Mouse (Mus musculus) lung, embryonic 16.5 days (tissue): ENCODE data around the gene Nmd3. TPM values are rescaled to one million over a fixed set of nuclear protein-coding genes. Genes with fewer than 3 reads are reported as not detected.

Experiments
- ATAC-seq: fragments of 200-750 bp; cut with Nextera tagmentation; 2 replicates; pipeline ENCODE4 v1.8.0; 2017; ENCODE audit warnings: low read depth, mild to moderate bottlenecking, moderate library complexity
- H3K27ac ChIP-seq: fragments of 300-500 bp; sonication (generic); 2 replicates; pipeline ENCODE4 v1.5.1; 2014; ENCODE audit warnings: mild to moderate bottlenecking, control low read depth, low read length
- H3K27me3 ChIP-seq: fragments of 300-500 bp; sonication (generic); 2 replicates; pipeline ENCODE4 v1.6.1; 2014; ENCODE audit warnings: low read depth, low read length, mixed read lengths; ENCODE audit not compliant: control insufficient read depth, insufficient read depth
- H3K36me3 ChIP-seq: fragments of 300-500 bp; sonication (generic); 2 replicates; pipeline ENCODE4 v1.6.1; 2014; ENCODE audit warnings: low read length; ENCODE audit not compliant: control insufficient read depth, insufficient read depth
- H3K4me1 ChIP-seq: fragments of 300-500 bp; sonication (generic); replicated peaks from 2 replicates; pipeline ENCODE4 v1.6.1; 2014; ENCODE audit warnings: low read length, mixed read lengths; ENCODE audit not compliant: control insufficient read depth, insufficient read depth
- H3K4me2 ChIP-seq: fragments of 300-500 bp; sonication (generic); 2 replicates; pipeline ENCODE4 v1.6.1; 2014; ENCODE audit warnings: low read depth, low read length, control low read depth
- H3K4me3 ChIP-seq: fragments of 300-500 bp; sonication (generic); 2 replicates; pipeline ENCODE4 v1.5.1; 2014; ENCODE audit warnings: mild to moderate bottlenecking, low read length, control low read depth
- H3K9ac ChIP-seq: fragments of 300-500 bp; sonication (generic); 2 replicates; pipeline ENCODE4 v1.6.1; 2014; ENCODE audit warnings: low read length, control low read depth
- H3K9me3 ChIP-seq: fragments of 300-500 bp; sonication (generic); 2 replicates; pipeline ENCODE4 v1.6.1; 2016; ENCODE audit warnings: low read length; ENCODE audit not compliant: control insufficient read depth
- WGBS: fragments of 180-500 bp; shearing (Covaris S2); extraction: QIAGEN DNeasy Blood & Tissue Kit; methylation state at CpG from one replicate; pipeline ENCODE4 v1.1.7; 2014; 5-methylcytosine and 5-hydroxymethylcytosine counted together
- polyA plus RNA-seq: library from polyadenylated mRNA; unstranded; fragments of >200 nt; fragmentation: Nextera tagmentation; extraction: Ambion mirVana; gene quantifications from 2 replicates; pipeline ENCODE4 v1.2.1, GENCODE M21; 2015

The Nmd3 gene
- polyA plus RNA-seq, 1 experiment from 2014 or later = 114 TPM

- WGBS = 83% methylated on average over 1 of the region's 1 CpGs
- no peak overlapping the region for H3K4me3 ChIP-seq
- H3K4me1 ChIP-seq = no peaks in the 10 kb centered on the region
- no peak overlapping the region for H3K27ac ChIP-seq
- H3K27me3 ChIP-seq = no peaks in the 10 kb centered on the region
- no peaks in the 10 kb centered on the region for H3K9me3 ChIP-seq
- ATAC-seq = no peak
- H3K36me3 ChIP-seq = peaks cover 13% of the 10 kb centered on the region
- no peak overlapping the region for H3K4me2 ChIP-seq
- no peak overlapping the region for H3K9ac ChIP-seq
Observed at GRCm38 (mm10) chr3:69757456-69757855, 35.7 kb downstream of the Nmd3 start.

DNA sequence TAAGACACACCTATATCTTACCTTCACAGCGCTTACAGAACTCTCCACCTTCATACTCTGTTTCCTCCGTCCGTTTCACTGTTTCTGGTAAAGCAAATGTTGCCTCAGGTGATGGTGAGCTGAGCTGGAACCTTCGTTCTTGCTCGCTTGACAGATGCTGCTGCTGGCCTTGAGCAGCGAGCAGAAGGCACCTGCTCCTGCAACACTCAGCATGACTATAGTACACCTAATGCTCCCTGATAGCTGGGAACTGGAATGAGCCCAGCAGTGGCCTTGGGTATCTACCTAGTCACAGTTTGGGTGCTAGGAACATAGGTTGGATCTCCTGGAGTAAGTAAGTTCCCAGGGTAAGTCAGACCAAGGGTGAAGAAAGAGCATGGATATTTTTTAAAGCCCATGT is 38.3 kb downstream of the Nmd3 start:
- no peak for ATAC-seq
- WGBS = 90% methylated on average over 6 of the region's 6 CpGs
- peaks cover 10% of the 10 kb centered on the region; the same call in 1 of the 2 replicates for H3K36me3 ChIP-seq

DNA sequence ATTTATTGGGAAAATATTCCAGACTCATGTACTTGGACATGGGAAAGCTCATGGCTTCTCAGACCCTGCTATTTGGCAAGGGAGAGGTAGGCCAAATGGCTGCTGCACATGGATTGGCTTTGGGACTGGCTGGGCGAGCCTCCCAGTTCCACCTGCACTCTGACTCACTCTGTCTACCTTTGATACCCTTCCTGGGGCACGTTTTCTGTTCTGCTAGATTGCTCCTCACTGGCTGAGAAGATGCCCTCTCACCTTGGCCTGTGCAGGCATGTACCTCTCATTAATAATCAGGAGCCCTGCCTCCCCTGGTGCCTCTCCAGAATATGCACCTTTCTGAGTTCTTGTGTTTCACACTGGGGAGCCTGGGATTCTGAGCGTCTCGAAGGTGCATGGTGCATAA is 39.4 kb downstream of the Nmd3 start:
- Histone ChIP-seq H3K9me3 (no peaks in the 10 kb centered on the region), H3K4me3 (no peak overlapping the region), H3K36me3 (peaks cover 8% of the 10 kb centered on the region), H3K27ac (no peak overlapping the region), H3K4me2 (no peak overlapping the region), H3K27me3 (no peaks in the 10 kb centered on the region), H3K9ac (no peak overlapping the region), H3K4me1 (no peaks in the 10 kb centered on the region)
- WGBS = 87% methylated on average over 4 of the region's 4 CpGs
- ATAC-seq = no peak

More for the DNA sequence above, 38.3 kb downstream of the Nmd3 start:
- Histone ChIP-seq H3K4me2 (no peak overlapping the region), H3K27me3 (no peaks in the 10 kb centered on the region), H3K4me1 (no peaks in the 10 kb centered on the region), H3K9me3 (no peaks in the 10 kb centered on the region), H3K27ac (no peak overlapping the region), H3K4me3 (no peak overlapping the region), H3K9ac (no peak overlapping the region)

- ATAC-seq = peak; percentile 60
- no peak overlapping the region for H3K9ac ChIP-seq
- H3K4me1 ChIP-seq = no peaks in the 10 kb centered on the region
- H3K27me3 ChIP-seq = no peaks in the 10 kb centered on the region
- no peaks in the 10 kb centered on the region for H3K9me3 ChIP-seq
- no peak overlapping the region for H3K4me3 ChIP-seq
- no peak overlapping the region for H3K4me2 ChIP-seq
- no peak overlapping the region for H3K27ac ChIP-seq
- H3K36me3 ChIP-seq = peaks cover 8% of the 10 kb centered on the region
- WGBS = 43% methylated on average over 6 of the region's 6 CpGs
Observed at GRCm38 (mm10) chr3:69762838-69763368, 41.1 kb downstream of the Nmd3 start.

DNA sequence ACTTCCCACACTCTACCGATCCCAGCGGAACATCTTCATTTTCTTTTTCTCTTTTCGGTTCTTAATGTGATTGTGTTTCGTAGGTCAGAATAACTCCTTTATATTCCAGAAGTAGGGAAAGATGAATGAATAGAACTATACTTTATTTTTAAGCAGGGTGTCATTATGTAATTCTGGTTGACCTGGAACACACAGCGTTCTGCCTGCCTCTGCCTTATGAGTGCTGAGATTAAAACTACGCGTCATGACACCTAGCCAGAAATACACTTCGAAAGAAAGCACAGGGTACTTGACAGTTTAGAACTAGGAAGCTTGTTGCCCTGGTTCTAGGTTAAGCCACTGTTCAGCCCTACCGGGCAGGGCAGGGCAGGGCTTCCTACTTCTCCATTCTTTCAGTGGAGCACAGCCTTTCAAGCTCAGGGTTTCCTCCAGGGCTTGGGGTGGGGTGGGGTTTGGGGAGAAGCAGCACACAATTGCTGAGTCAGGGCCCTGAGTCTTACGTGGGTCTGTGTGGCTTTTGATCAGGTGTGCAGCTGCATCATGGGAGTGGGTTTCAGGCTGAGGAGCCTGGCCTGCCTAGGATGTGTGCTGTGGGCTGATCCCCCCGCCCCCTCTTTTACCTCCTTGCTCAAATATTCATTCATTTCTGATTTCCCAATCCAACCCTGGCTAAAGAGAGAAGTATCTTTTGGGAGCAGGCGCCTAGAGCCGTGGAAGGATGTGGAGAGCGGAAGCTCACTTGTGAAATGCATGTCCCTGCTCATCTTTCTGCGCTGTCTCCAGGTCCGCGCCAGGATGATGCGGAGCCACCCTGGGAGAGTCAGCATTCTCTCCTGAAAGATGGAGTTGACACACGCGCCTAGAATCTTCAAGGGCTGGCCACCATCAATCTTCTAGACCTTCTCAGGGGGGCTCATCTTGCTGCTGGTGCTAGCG is 42.1 kb downstream of the Nmd3 start:
- Histone ChIP-seq H3K9ac (no peak overlapping the region), H3K27me3 (no peaks in the 10 kb centered on the region), H3K4me3 (no peak overlapping the region), H3K4me2 (no peak overlapping the region), H3K4me1 (no peaks in the 10 kb centered on the region), H3K27ac (no peak overlapping the region), H3K36me3 (peaks cover 8% of the 10 kb centered on the region), H3K9me3 (no peaks in the 10 kb centered on the region)
- ATAC-seq = no peak
- WGBS = 77% methylated on average over 21 of the region's 21 CpGs

DNA sequence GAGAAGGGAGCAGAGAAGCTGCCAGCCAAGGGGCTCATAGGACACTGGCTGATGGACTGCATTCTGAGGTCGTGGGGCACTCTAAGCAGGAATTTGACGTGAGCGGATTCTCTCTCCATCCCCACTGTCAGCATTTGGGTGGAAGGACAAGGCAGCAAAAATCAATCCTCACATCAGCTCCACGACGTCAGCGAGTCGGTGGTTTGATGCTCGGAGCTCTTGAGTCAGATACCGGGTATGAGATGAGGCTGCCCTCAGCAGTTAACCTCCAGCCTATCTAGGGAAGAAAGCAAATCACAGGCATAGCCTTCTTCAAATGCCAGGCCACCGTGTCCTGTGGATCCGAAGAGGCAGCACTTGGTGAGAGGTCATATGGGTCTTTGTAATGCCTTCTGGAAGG is 43.4 kb downstream of the Nmd3 start:
- Histone ChIP-seq H3K9ac (no peak overlapping the region), H3K4me1 (no peaks in the 10 kb centered on the region), H3K4me2 (no peak overlapping the region), H3K9me3 (no peaks in the 10 kb centered on the region), H3K27ac (no peak overlapping the region), H3K27me3 (no peaks in the 10 kb centered on the region), H3K36me3 (peaks cover 5% of the 10 kb centered on the region; the same call in 1 of the 2 replicates), H3K4me3 (no peak overlapping the region)
- 89% methylated on average over 11 of the region's 11 CpGs for WGBS
- no peak for ATAC-seq

GRCm38 (mm10) chr3:69769150-69769549 is 47.4 kb downstream of the Nmd3 start:
- no peak overlapping the region for H3K27ac ChIP-seq
- no peak for ATAC-seq
- peaks cover 5% of the 10 kb centered on the region; the same call in 1 of the 2 replicates for H3K36me3 ChIP-seq
- no peak overlapping the region for H3K4me3 ChIP-seq
- 83% methylated on average over 4 of the region's 4 CpGs for WGBS
- H3K9me3 ChIP-seq = no peaks in the 10 kb centered on the region
- H3K4me2 ChIP-seq = no peak overlapping the region
- no peaks in the 10 kb centered on the region for H3K4me1 ChIP-seq
- H3K27me3 ChIP-seq = no peaks in the 10 kb centered on the region
- no peak overlapping the region for H3K9ac ChIP-seq

- Histone ChIP-seq H3K4me2 (no peak overlapping the region), H3K9me3 (no peaks in the 10 kb centered on the region), H3K9ac (no peak overlapping the region), H3K27ac (no peak overlapping the region), H3K36me3 (no peaks in the 10 kb centered on the region), H3K4me1 (no peaks in the 10 kb centered on the region), H3K4me3 (no peak overlapping the region), H3K27me3 (no peaks in the 10 kb centered on the region)
- no peak for ATAC-seq
- 78% methylated on average over 4 of the region's 4 CpGs for WGBS
Observed at GRCm38 (mm10) chr3:69773356-69773755, 51.6 kb downstream of the Nmd3 start.

GRCm38 (mm10) chr3:69779246-69779796 is 57.5 kb downstream of the Nmd3 start:
- Histone ChIP-seq H3K9me3 (no peaks in the 10 kb centered on the region), H3K4me2 (no peak overlapping the region), H3K9ac (no peak overlapping the region), H3K4me1 (no peaks in the 10 kb centered on the region), H3K36me3 (no peaks in the 10 kb centered on the region), H3K27ac (no peak overlapping the region), H3K27me3 (no peaks in the 10 kb centered on the region), H3K4me3 (no peak overlapping the region)
- WGBS = 54% methylated on average over 4 of the region's 4 CpGs
- ATAC-seq = no peak
